Mouse (Mus musculus) liver (tissue): ENCODE results near the gene Obscn.

ENCODE experiments used
- DNase-seq: peaks from one replicate; pipeline ENCODE4 v3.0.0-alpha.2; 2020; ENCODE audit warnings: mixed read lengths

Obscn gene

GRCm38 (mm10) chr11:59051031-59051430 lies 85.2 kb downstream of the Obscn start:
- DNase-seq: no peak

- DNase-seq: no peak
Measured at GRCm38 (mm10) chr11:59044703-59045330, 91.4 kb downstream of the Obscn start.

- DNase-seq: no peak
Measured at GRCm38 (mm10) chr11:59029003-59029402, 107.2 kb downstream of the Obscn start.

GRCm38 (mm10) chr11:59026411-59026810 lies 109.8 kb downstream of the Obscn start:
- DNase-seq: no peak

- peak; percentile 47 for DNase-seq
Measured at GRCm38 (mm10) chr11:59015052-59015451, 121.2 kb downstream of the Obscn start.

- DNase-seq: no peak
Measured at GRCm38 (mm10) chr11:59002327-59003079, 133.7 kb downstream of the Obscn start.

GRCm38 (mm10) chr11:59000635-59001034 lies 135.6 kb downstream of the Obscn start:
- no peak for DNase-seq

- no peak for DNase-seq
Measured at GRCm38 (mm10) chr11:58999830-59000229, 136.4 kb downstream of the Obscn start.

GRCm38 (mm10) chr11:58999158-58999557 lies 137.0 kb downstream of the Obscn start:
- DNase-seq: peak; percentile 36

GRCm38 (mm10) chr11:58997541-58997940 lies 138.7 kb downstream of the Obscn start:
- no peak for DNase-seq

- no peak for DNase-seq
Measured at GRCm38 (mm10) chr11:58995807-58996370, 140.3 kb downstream of the Obscn start.

- DNase-seq: no peak
Measured at GRCm38 (mm10) chr11:58995061-58995806, 141.0 kb downstream of the Obscn start.

- peak; percentile 86 for DNase-seq
Measured at GRCm38 (mm10) chr11:58994337-58994826, 141.8 kb downstream of the Obscn start.

- DNase-seq: no peak
Measured at GRCm38 (mm10) chr11:58993091-58993670, 143.0 kb downstream of the Obscn start.

- DNase-seq: no peak
Measured at GRCm38 (mm10) chr11:58991911-58992310, 144.3 kb downstream of the Obscn start.

- DNase-seq: no peak
Measured at GRCm38 (mm10) chr11:58990794-58991193, 145.4 kb downstream of the Obscn start.

- DNase-seq: no peak
Measured at GRCm38 (mm10) chr11:58990141-58990540, 146.1 kb downstream of the Obscn start.

GRCm38 (mm10) chr11:58989166-58989565 lies 147.0 kb downstream of the Obscn start:
- no peak for DNase-seq

GRCm38 (mm10) chr11:58985299-58985917 lies 150.8 kb downstream of the Obscn start:
- no peak for DNase-seq

- no peak for DNase-seq
Measured at GRCm38 (mm10) chr11:58984657-58985056, 151.5 kb downstream of the Obscn start.

- DNase-seq: no peak
Measured at GRCm38 (mm10) chr11:58983691-58984341, 152.4 kb downstream of the Obscn start.
